Mouse (Mus musculus) frontal cortex, postnatal 25 days (tissue): ENCODE data around the gene Phlpp1.

Source experiments
- DNase-seq, 2 experiments: peaks; one replicate each; pipeline ENCODE4 v3.0.0; 2022; ENCODE audit warnings: low spot score in 2 of 2

The Phlpp1 gene

DNA sequence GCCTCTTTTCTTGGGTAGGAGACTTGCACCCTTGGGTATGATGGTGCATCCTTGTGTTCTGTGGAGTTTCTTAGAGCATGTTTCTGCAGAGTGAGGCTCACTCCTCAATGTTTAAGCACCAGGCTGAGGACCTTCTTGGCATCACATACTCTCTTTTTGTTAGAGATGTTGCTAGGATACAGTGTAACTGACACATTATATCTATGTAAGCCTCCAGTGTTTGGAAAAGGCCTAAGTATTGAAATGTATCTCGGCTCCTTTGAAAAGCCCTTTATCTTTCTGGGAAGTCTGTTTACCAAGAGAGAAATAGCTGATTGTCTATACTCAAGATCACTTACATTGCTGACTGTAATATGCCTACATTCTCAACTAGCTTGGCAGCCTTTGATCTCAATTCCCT lies 208.9 kb downstream of the Phlpp1 start:
- DNase-seq = no peak

DNA sequence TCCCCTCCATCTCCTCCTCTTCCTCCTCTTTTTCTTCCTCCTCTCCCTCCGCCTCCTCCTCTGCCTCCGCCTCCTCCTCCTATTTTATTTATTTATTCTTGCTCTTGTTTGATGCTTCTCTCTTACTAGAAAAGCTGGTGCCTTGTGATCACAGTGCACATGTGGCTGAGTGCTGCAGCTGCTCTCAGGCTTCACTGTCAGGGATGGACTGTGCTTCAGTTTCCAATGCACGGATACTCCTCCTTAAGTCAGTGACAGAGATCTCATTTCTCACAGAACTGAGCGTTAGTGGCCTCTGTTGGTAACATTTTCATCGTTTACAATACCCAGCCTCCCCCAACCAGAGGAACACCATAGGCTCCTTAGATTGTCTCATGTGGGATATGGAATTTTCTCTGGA lies 215.0 kb downstream of the Phlpp1 start:
- no peak for DNase-seq

DNA sequence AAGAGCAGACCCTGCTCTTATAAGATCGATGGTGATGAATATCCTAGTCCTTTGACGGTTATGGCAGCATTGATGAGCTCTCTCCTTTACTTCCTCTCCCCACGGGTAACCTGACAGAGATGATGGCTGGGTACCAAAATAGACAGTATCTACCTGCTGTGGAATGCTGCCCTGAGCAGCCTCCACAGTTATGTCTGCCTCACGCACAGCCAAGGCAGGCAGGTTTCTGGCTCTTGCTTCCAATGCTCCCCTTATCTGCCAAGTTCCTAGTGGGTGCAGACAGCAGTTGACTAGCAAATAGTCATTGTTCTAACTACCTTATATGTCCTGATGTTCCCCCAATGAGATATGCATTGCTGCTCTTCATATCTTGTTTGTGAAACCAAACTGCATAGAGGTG lies 215.7 kb downstream of the Phlpp1 start:
- DNase-seq = no peak

DNA sequence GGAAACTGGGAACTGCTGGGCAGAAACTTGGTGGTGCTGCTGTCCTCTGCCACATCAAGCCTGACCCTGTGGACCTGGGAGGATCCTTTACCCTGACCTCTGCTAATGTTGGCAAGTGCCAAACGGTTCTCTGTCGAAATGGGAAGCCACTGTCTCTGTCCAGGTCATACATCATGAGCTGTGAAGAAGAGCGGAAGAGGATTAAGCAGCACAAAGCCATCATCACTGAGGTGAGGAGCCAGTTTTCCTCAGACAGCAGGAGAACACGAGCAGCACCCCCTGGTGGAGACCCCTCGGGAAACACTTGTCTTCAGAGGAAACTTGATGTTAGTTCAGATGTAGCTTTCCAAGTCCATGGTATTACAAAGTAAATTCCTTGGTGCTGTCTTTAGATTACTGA lies 218.1 kb downstream of the Phlpp1 start:
- peak in 1 of 2 experiments; percentile 36 for DNase-seq

DNA sequence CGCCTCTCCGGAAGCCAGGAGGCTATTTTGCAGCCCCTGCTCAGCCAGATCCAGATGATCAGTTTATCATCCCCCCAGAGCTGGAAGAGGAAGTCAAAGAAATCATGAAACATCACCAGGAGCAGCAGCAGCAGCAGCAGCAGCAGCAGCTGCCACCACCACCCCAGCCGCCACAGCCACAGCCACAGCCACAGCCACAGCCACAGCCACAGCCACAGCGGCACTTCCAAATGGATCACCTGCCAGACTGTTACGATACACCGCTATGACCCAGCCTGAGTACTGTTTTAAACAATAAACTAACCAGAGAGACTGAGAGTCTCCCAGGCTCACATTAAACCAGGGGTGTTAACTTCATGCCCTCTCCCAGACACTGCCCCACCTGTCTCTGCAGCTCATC lies 221.5 kb downstream of the Phlpp1 start:
- no peak for DNase-seq

DNA sequence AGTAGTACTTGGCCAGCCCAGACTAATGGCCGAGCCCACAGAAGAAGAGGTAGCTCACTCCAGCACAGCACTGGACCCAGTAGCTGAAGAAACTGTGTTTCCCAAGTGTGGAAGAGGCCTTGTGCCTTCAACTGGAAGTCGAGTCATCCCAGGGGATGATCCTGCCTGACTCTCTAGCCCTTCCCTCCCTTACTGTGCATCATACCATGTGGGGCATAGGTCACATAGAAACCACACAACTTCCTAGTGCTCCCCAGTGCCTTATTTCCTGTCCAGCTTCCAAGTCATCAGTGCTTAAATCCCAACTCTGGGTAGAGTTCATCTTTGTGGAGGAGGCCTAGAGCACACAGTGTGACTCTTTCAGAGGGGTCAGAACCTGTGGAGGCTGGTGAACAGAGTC lies 223.1 kb downstream of the Phlpp1 start:
- no peak for DNase-seq

DNA sequence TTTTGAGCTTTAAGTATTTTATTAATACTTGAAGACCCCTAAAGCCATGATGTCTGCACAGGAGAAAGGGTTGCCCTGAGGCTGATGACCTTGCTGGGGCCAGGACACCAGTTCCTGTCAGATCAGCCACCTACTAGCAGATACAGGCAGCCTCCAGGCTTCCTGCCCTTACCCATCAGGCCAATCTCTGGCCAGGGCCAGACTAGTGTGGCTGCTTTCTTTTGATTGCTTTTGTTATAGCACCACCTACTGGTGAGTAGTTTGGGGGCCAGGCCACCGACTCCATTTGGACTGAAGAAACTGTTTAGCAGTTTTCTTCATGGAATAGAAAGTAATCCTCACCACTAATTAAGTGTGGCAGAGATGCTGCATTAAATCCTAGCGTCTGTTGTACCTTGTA lies 223.9 kb downstream of the Phlpp1 start:
- peak in 1 of 2 experiments; percentile 45 for DNase-seq

DNA sequence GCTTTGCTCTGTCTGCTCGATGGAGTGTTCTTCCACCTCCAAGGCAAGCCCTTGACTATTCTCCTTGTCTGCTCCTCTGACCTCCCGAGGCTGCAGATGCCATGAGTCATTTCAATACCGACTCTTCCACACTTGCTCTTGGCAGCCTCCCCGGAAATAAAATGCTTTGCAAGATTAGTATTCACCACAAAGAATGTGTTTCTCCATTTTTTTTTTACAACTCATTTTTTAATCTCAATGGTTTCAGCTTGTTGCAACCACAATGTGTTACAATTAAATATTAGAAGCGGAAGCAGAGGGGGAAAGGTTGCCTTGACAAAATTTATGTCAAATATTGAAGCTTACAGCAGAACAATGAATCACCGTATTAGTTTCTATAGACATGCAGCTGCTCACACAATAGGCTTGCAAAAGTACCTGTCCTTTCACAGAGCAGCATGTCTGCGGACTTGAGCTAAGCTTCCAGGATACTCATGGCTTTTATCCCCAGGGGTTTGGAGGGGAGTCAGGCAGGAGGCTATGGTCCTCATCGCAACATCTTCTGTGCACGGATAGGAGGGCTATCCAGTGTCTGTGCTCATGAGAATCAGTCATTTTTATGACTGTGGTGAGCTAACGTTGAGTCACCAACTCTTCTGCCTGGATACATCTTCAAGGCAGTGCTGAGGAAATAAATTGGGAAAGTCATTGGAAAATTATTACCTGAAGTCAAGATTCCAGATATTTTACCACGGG lies 229.5 kb downstream of the Phlpp1 start:
- no peak for DNase-seq

DNA sequence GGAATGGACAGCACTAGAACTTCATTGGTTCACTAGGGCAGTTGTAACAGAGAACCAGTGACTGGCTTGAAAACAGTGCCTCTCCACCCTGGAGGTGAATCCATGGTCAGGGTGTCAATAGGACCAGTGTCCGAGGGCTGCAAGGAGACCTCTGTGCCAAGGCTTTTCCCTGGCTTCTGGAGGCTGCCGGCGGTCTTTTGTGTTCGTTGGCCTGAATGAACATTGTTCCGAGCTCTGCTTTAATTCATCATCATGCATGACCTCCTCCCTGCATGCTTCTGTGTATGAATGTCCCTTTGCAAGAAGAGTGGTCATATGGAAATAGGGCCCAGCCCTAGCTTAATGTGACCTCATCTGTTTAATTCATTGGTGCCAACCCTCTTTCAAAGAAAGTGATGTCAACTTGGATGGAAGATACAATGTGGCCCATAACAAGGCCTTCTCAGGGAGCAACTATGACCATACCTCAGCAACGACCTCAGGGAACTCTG lies 231.5 kb downstream of the Phlpp1 start:
- no peak for DNase-seq

DNA sequence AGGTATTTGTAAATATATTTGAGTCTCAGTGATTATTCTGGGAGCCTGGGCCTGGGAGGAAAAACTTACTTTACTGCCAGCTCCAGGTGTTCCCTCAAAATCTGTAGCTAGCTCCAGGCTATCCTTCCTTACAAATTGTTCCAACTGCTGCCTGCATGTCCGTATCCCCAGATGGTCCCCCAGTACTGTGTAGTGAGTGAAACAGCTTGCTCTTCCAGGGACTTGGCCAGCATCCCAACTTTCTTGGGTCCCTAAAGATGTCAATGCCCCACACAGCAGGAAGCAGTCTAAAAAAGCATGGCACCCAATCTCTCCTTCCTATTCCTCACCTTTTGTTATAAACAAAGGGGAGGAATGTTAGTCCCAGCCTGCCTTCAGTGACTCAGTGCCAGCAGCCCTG lies 235.3 kb downstream of the Phlpp1 start:
- DNase-seq = no peak

DNA sequence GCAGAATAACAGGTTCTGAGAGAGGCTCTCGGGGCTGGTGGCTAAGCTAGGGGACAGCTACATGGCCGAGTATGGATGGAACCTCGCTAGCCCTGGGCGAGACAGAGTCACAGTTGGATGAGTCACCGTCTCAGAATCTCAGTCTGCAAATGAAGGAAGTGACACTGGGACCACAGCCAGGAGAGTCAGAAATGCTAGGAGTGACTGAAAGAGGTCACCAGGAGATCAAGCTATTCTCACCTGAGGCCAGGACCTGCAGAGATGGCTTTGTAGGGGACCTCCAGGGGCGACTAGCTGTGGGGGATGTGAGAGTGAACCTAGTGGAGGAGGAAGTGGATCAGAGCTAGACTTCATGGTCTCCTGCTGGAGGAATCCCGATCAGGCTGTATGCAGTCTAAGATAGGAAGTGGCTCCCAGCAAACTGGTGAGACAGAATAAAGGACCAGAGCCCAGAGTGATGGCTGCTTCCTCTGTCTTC lies 236.4 kb downstream of the Phlpp1 start:
- no peak for DNase-seq

DNA sequence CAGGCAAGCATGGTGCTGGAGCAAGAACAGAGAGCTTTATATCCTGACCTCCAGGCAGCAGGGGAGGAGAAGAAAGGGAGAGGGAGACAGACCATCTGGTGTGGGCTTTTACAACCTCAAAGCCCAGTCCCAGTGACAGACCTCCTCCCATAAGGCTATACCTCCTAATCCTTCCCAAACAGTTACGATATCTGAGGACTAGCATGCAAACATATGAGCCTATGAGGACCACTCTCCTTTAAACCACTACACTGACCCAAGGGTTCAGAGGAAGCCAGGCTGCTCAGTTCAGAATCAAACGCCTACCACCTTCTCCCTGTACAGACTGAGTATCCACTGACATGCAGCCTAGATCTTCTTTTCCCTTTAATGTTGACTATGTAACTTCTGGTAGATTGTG lies 239.3 kb downstream of the Phlpp1 start:
- DNase-seq = no peak

DNA sequence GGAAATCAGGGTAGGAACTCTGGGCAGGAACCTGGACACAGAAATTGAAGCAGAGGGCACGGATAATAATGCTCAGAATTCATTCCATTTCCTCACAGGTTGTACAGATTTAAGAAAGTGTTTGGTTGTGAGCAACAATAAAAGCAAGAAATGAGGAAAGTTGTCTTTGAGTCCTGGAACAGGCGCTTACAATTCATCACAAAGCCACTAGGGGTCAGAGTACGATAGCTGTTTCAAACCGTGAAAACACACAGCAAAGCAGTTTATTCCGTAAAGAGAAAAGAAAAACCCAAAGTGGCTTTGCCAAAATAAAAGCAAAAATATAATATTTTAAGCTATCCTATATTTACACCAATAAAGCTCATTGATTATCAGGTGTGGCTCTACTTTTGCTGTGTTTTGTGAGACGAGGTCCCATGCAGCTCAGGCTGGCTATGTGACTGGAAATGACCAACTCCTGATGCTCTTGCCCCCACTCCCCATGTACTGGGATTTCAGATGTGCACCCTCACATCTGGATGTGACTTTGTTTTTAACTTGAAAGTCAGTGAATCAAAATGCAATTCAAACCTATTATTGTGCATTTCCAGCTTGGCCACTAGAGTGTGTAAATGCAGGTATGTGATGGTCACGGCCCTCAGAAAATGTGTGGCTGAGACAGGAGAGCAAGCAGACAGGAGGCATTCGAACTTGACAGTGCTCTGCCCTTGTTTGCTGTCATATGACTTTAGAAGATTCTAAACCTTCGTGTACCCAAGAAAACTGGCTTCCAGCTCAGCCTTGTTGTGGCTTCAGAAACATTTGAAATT lies 253.8 kb downstream of the Phlpp1 start:
- no peak for DNase-seq

DNA sequence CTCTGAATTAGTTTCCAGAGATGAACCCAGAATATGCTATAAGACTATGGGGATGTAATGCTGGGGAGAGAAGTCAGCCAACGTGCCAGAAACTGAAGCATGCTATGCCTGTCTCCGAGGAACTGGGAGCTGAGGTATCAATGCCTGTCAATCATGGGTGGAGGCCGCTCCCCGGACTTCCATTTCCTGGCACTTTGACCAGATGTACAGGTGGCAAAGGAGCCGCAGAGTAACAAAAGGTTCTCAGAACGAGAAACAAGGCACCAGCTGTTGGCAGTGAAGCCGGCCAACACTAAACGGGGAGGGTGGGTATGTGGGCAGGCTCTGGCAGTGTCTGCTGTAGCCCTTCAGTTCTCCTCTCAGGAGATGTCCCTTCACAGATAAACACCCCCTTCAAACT lies 256.6 kb downstream of the Phlpp1 start:
- no peak for DNase-seq

DNA sequence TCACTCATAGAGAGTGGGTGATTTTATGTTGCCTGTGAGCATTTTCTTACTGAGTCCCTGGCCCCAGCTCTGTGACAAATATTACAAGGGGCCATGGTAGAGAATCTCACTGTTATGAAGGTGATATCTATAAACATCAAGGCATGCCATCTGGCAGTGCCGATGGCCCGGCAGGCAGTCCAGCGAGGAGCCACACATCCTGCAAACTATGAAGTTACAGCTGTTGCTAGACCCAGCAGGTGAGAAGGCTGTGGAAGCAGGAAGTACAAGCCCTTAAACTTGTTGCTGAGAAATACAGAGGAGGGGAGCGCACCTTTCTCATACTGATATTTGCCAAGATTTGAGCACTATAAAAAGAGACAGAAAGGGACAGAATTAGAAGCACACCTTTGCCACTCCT lies 257.0 kb downstream of the Phlpp1 start:
- no peak for DNase-seq

DNA sequence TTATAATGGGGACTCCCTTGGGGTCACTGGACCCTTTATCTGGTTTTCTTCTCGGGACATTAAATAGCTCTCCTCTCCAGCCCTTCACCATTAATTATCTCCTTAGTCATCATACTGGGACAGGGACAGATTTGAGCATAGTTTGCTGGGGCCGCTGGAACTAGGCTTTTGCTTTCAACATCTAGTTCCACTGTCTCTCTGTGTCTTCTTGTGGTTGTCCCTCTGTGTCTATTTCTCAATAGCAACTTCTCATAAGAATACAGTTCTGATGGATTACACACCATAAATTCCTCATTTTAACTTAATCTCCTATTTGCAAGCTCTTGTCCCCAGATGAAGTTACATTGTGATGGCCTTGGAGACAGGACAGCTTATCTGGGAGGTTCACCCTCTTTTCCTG lies 262.0 kb downstream of the Phlpp1 start:
- DNase-seq = no peak
